Mouse (Mus musculus) heart, adult 2 months (tissue): ENCODE measurements around the gene Cpt1a.

Experiments
- CTCF ChIP-seq: fragments of 200-600 bp; IDR thresholded peaks from 2 replicates; pipeline ENCODE4 v1.8.1; 2022; ENCODE audit warnings: antibody characterized with exemption, mild to moderate bottlenecking, moderate library complexity
- POLR2A ChIP-seq: fragments of 200-500 bp; IDR thresholded peaks from 2 replicates; pipeline ENCODE4 v1.6.1; 2011; ENCODE audit warnings: mild to moderate bottlenecking, low read depth, low read length, control low read depth; ENCODE audit not compliant: insufficient read depth

DNA sequence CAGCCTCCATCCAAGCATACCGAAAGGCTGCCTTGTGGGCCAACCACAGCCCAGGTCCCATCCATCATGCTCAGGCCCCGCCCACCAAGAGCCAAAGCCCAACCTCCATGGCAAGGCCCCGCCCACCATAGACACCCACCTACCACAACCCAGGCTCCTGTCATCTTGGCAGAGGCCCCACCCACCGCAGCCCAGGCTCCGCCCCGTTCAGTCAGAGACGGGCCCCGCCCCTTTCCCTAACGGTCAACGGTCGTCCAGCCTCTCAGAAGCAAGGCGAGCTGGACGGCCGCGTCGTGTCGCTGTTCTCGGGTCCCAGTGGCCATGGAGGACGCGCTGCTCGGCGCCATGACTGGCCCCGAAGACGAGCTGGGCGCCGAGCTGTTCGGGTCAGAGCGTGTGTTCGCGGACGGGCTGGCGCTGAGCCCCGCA is 66.5 kb downstream of the Cpt1a start, which contains the start of gene Tesmin:
- TF ChIP-seq POLR2A: no peak
- TF ChIP-seq CTCF: no peak
